Mouse (Mus musculus) embryonic stem cell, embryonic (primary cell): ENCODE data around the gene Mynn.
"Not testable (repeated sequence)": the region's sequence is repeated elsewhere in the genome, so short reads cannot be mapped to it uniquely, and the experiment has no call there.

Experiments used
- CTCF ChIA-PET, 4 experiments: fragments of 300-600 bp in 2 of 4; fragments of 350-600 bp in 2 of 4; sonication (Branson Sonifier 250); formaldehyde crosslinking; loops; one replicate each; lab custom pipeline; 2022; ENCODE audit warnings: inconsistent platforms in 2 of 4; lab: Charles Lee
- POLR2A ChIA-PET, 4 experiments: fragments of 300-600 bp in 2 of 4; fragments of 350-600 bp in 2 of 4; sonication (Branson Sonifier 250); formaldehyde crosslinking; loops; one replicate each; lab custom pipeline; 2022; ENCODE audit warnings: antibody characterized with exemption in 4 of 4, inconsistent platforms in 1 of 4; lab: Charles Lee

The Mynn gene

GRCm38 (mm10) chr3:30602065-30602739, at the start of gene Mynn:
Gene Mynn (plus strand): TSS chr3:30602065.
- ChIA-PET POLR2A (interaction anchor here (0.5 to 6.6 kb wide), 33 partner anchors 9 to 487 kb away, joined by 3 to 80 read pairs (median 5); partner anchors contain the start of genes Lrrc34 (in 3 of the 4) and Sec62 (in 1 of the 4)), CTCF (interaction anchor here in 3 of 4 experiments (0.6 to 1.8 kb wide), 7 partner anchors 9 to 94 kb away, joined by 3 to 7 read pairs (median 4); no protein-coding TSS in a partner anchor)

- ChIA-PET POLR2A (interaction anchor here in 1 of 4 experiments (0.5 kb wide), 1 partner anchor 848 kb away, joined by 3 read pairs; no protein-coding TSS in a partner anchor), CTCF (interaction anchor here in 1 of 4 experiments (0.7 kb wide), 1 partner anchor 34 kb away, joined by 3 read pairs; no protein-coding TSS in a partner anchor)
These were observed 48.1 kb upstream of the Mynn start for GRCm38 (mm10) chr3:30553741-30554140.

- ChIA-PET POLR2A (no interaction called here), CTCF (interaction anchor here in 2 of 4 experiments (0.6 to 0.7 kb wide), 2 partner anchors 41 to 46 kb away, joined by 3 to 4 read pairs; no protein-coding TSS in a partner anchor)
These were observed 41.1 kb upstream of the Mynn start for GRCm38 (mm10) chr3:30560677-30561314.

GRCm38 (mm10) chr3:30566333-30566732, 35.5 kb upstream of the Mynn start:
- POLR2A ChIA-PET, CTCF ChIA-PET: not testable (repeated sequence)

- POLR2A ChIA-PET, result interaction anchor here in 2 of 4 experiments (0.6 to 1.2 kb wide), 6 partner anchors 22 to 220 kb away, joined by 3 to 9 read pairs (median 4); partner anchors contain the start of gene Sec62 (in 1 of the 2)
- CTCF ChIA-PET, result interaction anchor here in 1 of 4 experiments (0.8 kb wide), 1 partner anchor 19 kb away, joined by 3 read pairs; no protein-coding TSS in a partner anchor
These were observed 28.3 kb upstream of the Mynn start for GRCm38 (mm10) chr3:30573549-30573948.

GRCm38 (mm10) chr3:30588865-30589264, 13.0 kb upstream of the Mynn start:
- CTCF ChIA-PET, result interaction anchor here in 1 of 4 experiments (0.7 to 0.9 kb wide), 2 partner anchors 229 to 574 kb away, joined by 3 to 4 read pairs; no protein-coding TSS in a partner anchor
- POLR2A ChIA-PET, result no interaction called here

- POLR2A ChIA-PET, result interaction anchor here (0.6 to 2.3 kb wide), 21 partner anchors 9 to 555 kb away, joined by 3 to 12 read pairs (median 4); partner anchors contain the start of genes Mynn (in 2 of the 4), Lrrc31 (in 1 of the 4), Lrrc34 (in 1 of the 4) and Sec62 (in 1 of the 4)
- CTCF ChIA-PET, result interaction anchor here (0.6 to 4.3 kb wide), 41 partner anchors 10 to 546 kb away, joined by 3 to 35 read pairs (median 4); partner anchors contain the start of genes Mynn (in 2 of the 4) and Lrrc34 (in 1 of the 4)
These were observed 9.4 kb upstream of the Mynn start for GRCm38 (mm10) chr3:30592418-30592853.

- ChIA-PET POLR2A (interaction anchor here in 3 of 4 experiments (0.8 to 2.5 kb wide), 8 partner anchors 8 to 199 kb away, joined by 3 to 10 read pairs (median 4); partner anchors contain the start of genes Mynn (in 1 of the 3) and Sec62 (in 1 of the 3)), CTCF (interaction anchor here (0.6 to 4.3 kb wide), 10 partner anchors 9 to 510 kb away, joined by 3 to 35 read pairs (median 5); no protein-coding TSS in a partner anchor)
These were observed 8.0 kb upstream of the Mynn start for GRCm38 (mm10) chr3:30593719-30594485.

GRCm38 (mm10) chr3:30595111-30595832, 6.6 kb upstream of the Mynn start:
- POLR2A ChIA-PET, result interaction anchor here (0.7 to 2.6 kb wide), 13 partner anchors 8 to 130 kb away, joined by 3 to 9 read pairs (median 3); partner anchors contain the start of gene Lrrc34 (in 4 of the 4)
- CTCF ChIA-PET, result interaction anchor here (0.5 to 4.3 kb wide), 6 partner anchors 39 to 136 kb away, joined by 3 to 35 read pairs (median 4); no protein-coding TSS in a partner anchor

- ChIA-PET CTCF (no interaction called here), POLR2A (interaction anchor here in 2 of 4 experiments (0.6 to 1.4 kb wide), 3 partner anchors 43 to 127 kb away, joined by 3 to 4 read pairs (median 4); no protein-coding TSS in a partner anchor)
These were observed 4.6 kb upstream of the Mynn start for GRCm38 (mm10) chr3:30597271-30597670.

GRCm38 (mm10) chr3:30599711-30600545, 1.9 kb upstream of the Mynn start, which contains the start of gene Actrt3:
Gene Actrt3 (minus strand): TSS chr3:30599939.
- ChIA-PET CTCF (interaction anchor here in 1 of 4 experiments (0.6 kb wide), 1 partner anchor 457 kb away, joined by 3 read pairs; no protein-coding TSS in a partner anchor), POLR2A (interaction anchor here in 3 of 4 experiments (0.5 to 6.6 kb wide), 12 partner anchors 12 to 404 kb away, joined by 3 to 80 read pairs (median 18); partner anchors contain the start of gene Lrrc34 (in 2 of the 3))

GRCm38 (mm10) chr3:30600717-30601116, 1.1 kb upstream of the Mynn start:
- ChIA-PET POLR2A (interaction anchor here in 3 of 4 experiments (0.6 to 6.6 kb wide), 12 partner anchors 9 to 403 kb away, joined by 3 to 80 read pairs (median 22); partner anchors contain the start of gene Lrrc34 (in 2 of the 3)), CTCF (no interaction called here)

GRCm38 (mm10) chr3:30601175-30601574, 690 bp upstream of the Mynn start:
- CTCF ChIA-PET, result interaction anchor here in 2 of 4 experiments (0.6 to 1.3 kb wide), 2 partner anchors 95 to 119 kb away, joined by 3 to 4 read pairs; no protein-coding TSS in a partner anchor
- POLR2A ChIA-PET, result interaction anchor here in 3 of 4 experiments (1.0 to 6.6 kb wide), 16 partner anchors 8 to 488 kb away, joined by 3 to 80 read pairs (median 13); partner anchors contain the start of gene Lrrc34 (in 3 of the 3)

GRCm38 (mm10) chr3:30601610-30602064, 228 bp upstream of the Mynn start:
- POLR2A ChIA-PET, result interaction anchor here in 3 of 4 experiments (0.9 to 6.6 kb wide), 30 partner anchors 9 to 488 kb away, joined by 3 to 80 read pairs (median 6); partner anchors contain the start of genes Lrrc34 (in 3 of the 3) and Sec62 (in 1 of the 3)
- CTCF ChIA-PET, result interaction anchor here in 3 of 4 experiments (0.6 to 1.6 kb wide), 6 partner anchors 9 to 118 kb away, joined by 3 to 6 read pairs (median 4); no protein-coding TSS in a partner anchor

GRCm38 (mm10) chr3:30602740-30603098, 854 bp downstream of the Mynn start:
- POLR2A ChIA-PET, result interaction anchor here in 3 of 4 experiments (0.6 to 6.6 kb wide), 24 partner anchors 9 to 414 kb away, joined by 3 to 80 read pairs (median 8); partner anchors contain the start of genes Lrrc34 (in 3 of the 3) and Sec62 (in 1 of the 3)
- CTCF ChIA-PET, result interaction anchor here in 3 of 4 experiments (1.0 to 1.8 kb wide), 5 partner anchors 10 to 453 kb away, joined by 3 to 7 read pairs (median 4); no protein-coding TSS in a partner anchor
